Mouse (Mus musculus) urinary bladder, postnatal 0 days (tissue): ENCODE data around the gene Itga9. TPM values are rescaled to one million over a fixed set of nuclear protein-coding genes. Genes with fewer than 3 reads are reported as not detected.

ENCODE experiments used
- polyA plus RNA-seq: library from polyadenylated mRNA; unstranded; fragments of >200 nt; fragmentation: Nextera tagmentation; extraction: Ambion mirVana; gene quantifications from 2 replicates; pipeline ENCODE4 v1.2.1, GENCODE M21; 2015

Itga9 gene
- polyA plus RNA-seq: 11.1 and 14.2 TPM in 2 replicates

GRCm38 (mm10) chr9:118606148-118606816 lies at the start of gene Itga9:
Gene Itga9 (plus strand): TSS chr9:118606690.

GRCm38 (mm10) chr9:118926111-118926650 lies 319.7 kb downstream of the Itga9 start, which contains the start of gene Ctdspl:
Gene Ctdspl (plus strand): TSS chr9:118926453.

Other genes with a start within 250 kb of the Itga9 start
- 0.04 and 0.12 TPM in 2 replicates for gene Eomes, start 128.5 kb upstream of the Itga9 start, polyA plus RNA-seq
- gene Golga4, start 100.4 kb upstream of the Itga9 start, polyA plus RNA-seq: 25.6 and 31.3 TPM in 2 replicates